Mouse (Mus musculus): ENCODE results near the gene Ssbp3.

GRCm38 (mm10) chr4:106941475-106941874, 31.0 kb downstream of the Ssbp3 start:
- no peak for TF ChIP-seq CTCF (IDR thresholded peaks at IDR 0.05; ENCODE audit: low read depth)
- TF ChIP-seq EP300 (IDR thresholded peaks at IDR 0.05; ENCODE audit: low read depth), result no peak
